Mouse (Mus musculus) heart, postnatal 0 days (tissue): Measurements from ENCODE around the gene Ndufa11. TPM values are rescaled to one million over a fixed set of nuclear protein-coding genes. Genes with fewer than 3 reads are reported as not detected.

Experiments used
- ATAC-seq: fragments of 200-750 bp; cut with Nextera tagmentation; 2 replicates; pipeline ENCODE4 v1.8.0; 2017; ENCODE audit warnings: low read depth, moderate number of reproducible peaks, moderate library complexity; ENCODE audit not compliant: insufficient read depth
- DNase-seq: peaks from one replicate; pipeline ENCODE4 v3.0.0-alpha.2; 2016; ENCODE audit warnings: low spot score
- H3K27ac ChIP-seq: fragments of 300-500 bp; sonication (generic); 2 replicates; pipeline ENCODE4 v1.5.1; 2014; ENCODE audit warnings: low read depth, mild to moderate bottlenecking
- H3K27me3 ChIP-seq: fragments of 300-500 bp; sonication (generic); 2 replicates; pipeline ENCODE4 v1.6.1; 2014; ENCODE audit warnings: low read length, mixed read lengths; ENCODE audit not compliant: control insufficient read depth, insufficient read depth
- H3K36me3 ChIP-seq: fragments of 300-500 bp; sonication (generic); replicated peaks from 2 replicates; pipeline ENCODE4 v1.6.1; 2014; ENCODE audit warnings: low read length, mixed read lengths; ENCODE audit not compliant: control insufficient read depth, insufficient read depth
- H3K4me1 ChIP-seq: fragments of 300-500 bp; sonication (generic); 2 replicates; pipeline ENCODE4 v1.6.1; 2014; ENCODE audit warnings: antibody characterized with exemption; ENCODE audit not compliant: control insufficient read depth, insufficient read depth
- H3K4me2 ChIP-seq: fragments of 300-500 bp; sonication (generic); 2 replicates; pipeline ENCODE4 v1.6.1; 2014; ENCODE audit warnings: low read depth, mild to moderate bottlenecking, low read length, moderate library complexity
- H3K4me3 ChIP-seq: fragments of 300-500 bp; sonication (generic); 2 replicates; pipeline ENCODE4 v1.5.1; 2014; ENCODE audit warnings: low read depth, low read length
- H3K9ac ChIP-seq: fragments of 300-500 bp; sonication (generic); replicated peaks from 2 replicates; pipeline ENCODE4 v1.6.1; 2014; ENCODE audit warnings: low read depth, low read length, mixed read lengths
- H3K9me3 ChIP-seq: fragments of 300-500 bp; sonication (generic); replicated peaks from 2 replicates; pipeline ENCODE4 v1.6.1; 2016; ENCODE audit warnings: low read length; ENCODE audit not compliant: control insufficient read depth
- CTCF ChIP-seq: IDR thresholded peaks from 2 replicates; pipeline ENCODE4 v1.5.1; 2016; ENCODE audit warnings: antibody characterized with exemption, control low read depth, low read depth
- EP300 ChIP-seq: IDR thresholded peaks from 2 replicates; pipeline ENCODE4 v1.6.1; 2016; ENCODE audit warnings: antibody characterized with exemption, low read depth
- WGBS: fragments of 180-500 bp; shearing (Covaris S2); extraction: QIAGEN DNeasy Blood & Tissue Kit; methylation state at CpG from one replicate; pipeline ENCODE4 v1.1.7; 2014; 5-methylcytosine and 5-hydroxymethylcytosine counted together
- polyA plus RNA-seq: library from polyadenylated mRNA; unstranded; fragments of >200 nt; fragmentation: Nextera tagmentation; extraction: Ambion mirVana; gene quantifications from 2 replicates; pipeline ENCODE4 v1.2.1, GENCODE M21; 2015
- total RNA-seq: library from RNA; depleted of rRNA; stranded (reverse); fragments of >200 nt; gene quantifications from 2 replicates; pipeline ENCODE4 v1.2.3, GENCODE M21; 2014; ENCODE audit warnings: low replicate concordance; rRNA removed

Gene Ndufa11
- total and polyA plus RNA-seq, 2 experiments from 2014 or later = 892 to 1,914 TPM

GRCm38 (mm10) chr17:56765431-56765830 lies 47.9 kb downstream of the Ndufa11 start:
- H3K36me3 ChIP-seq = peaks cover 36% of the 10 kb centered on the region
- ATAC-seq (no peak), DNase-seq (no peak)
- H3K9ac ChIP-seq = 0 out of 2 replicates have a peak overlapping the region, but pooled peaks have one; percentile 24
- whole genome bisulfite sequencing = 47% methylated on average over 12 of the region's 12 CpGs
- H3K4me2 ChIP-seq = peak overlapping the region; percentile 70
- H3K9me3 ChIP-seq = no peaks in the 10 kb centered on the region
- peak overlapping the region; percentile 87 for H3K27ac ChIP-seq
- H3K4me3 ChIP-seq = peak overlapping the region; percentile 59
- H3K27me3 ChIP-seq = no peaks in the 10 kb centered on the region
- TF ChIP-seq CTCF (no peak), EP300 (no peak)
- H3K4me1 ChIP-seq = peaks cover 27% of the 10 kb centered on the region

- 94% methylated on average over 27 of the region's 27 CpGs for WGBS
These were observed 49.3 kb downstream of the Ndufa11 start for GRCm38 (mm10) chr17:56766631-56767405.

GRCm38 (mm10) chr17:56767531-56768135 lies 50.1 kb downstream of the Ndufa11 start:
- no peak for TF ChIP-seq EP300
- TF ChIP-seq CTCF = no peak
- DNase-seq (no peak), ATAC-seq (no peak)
- Histone ChIP-seq H3K36me3 (peaks cover 36% of the 10 kb centered on the region), H3K4me3 (no peak overlapping the region), H3K9ac (no peak overlapping the region), H3K4me1 (peaks cover 16% of the 10 kb centered on the region), H3K27ac (no peak overlapping the region), H3K4me2 (no peak overlapping the region), H3K9me3 (no peaks in the 10 kb centered on the region), H3K27me3 (no peaks in the 10 kb centered on the region)
- whole genome bisulfite sequencing = 91% methylated on average over 29 of the region's 29 CpGs

More at GRCm38 (mm10) chr17:56766631-56767405, 49.3 kb downstream of the Ndufa11 start:
- Histone ChIP-seq H3K4me2 (no peak overlapping the region), H3K4me3 (no peak overlapping the region), H3K9ac (no peak overlapping the region), H3K36me3 (peaks cover 36% of the 10 kb centered on the region), H3K27ac (no peak overlapping the region), H3K4me1 (peaks cover 23% of the 10 kb centered on the region), H3K27me3 (no peaks in the 10 kb centered on the region), H3K9me3 (no peaks in the 10 kb centered on the region)
- ATAC-seq (no peak), DNase-seq (no peak)
- no peak for TF ChIP-seq CTCF
- no peak for TF ChIP-seq EP300

GRCm38 (mm10) chr17:56768941-56769340 lies 51.4 kb downstream of the Ndufa11 start:
- Histone ChIP-seq H3K36me3 (peaks cover 36% of the 10 kb centered on the region), H3K9me3 (no peaks in the 10 kb centered on the region), H3K9ac (no peak overlapping the region), H3K27me3 (no peaks in the 10 kb centered on the region), H3K4me1 (peaks cover 7% of the 10 kb centered on the region; the same call in 1 of the 2 replicates), H3K4me3 (no peak overlapping the region), H3K27ac (no peak overlapping the region), H3K4me2 (no peak overlapping the region)
- ATAC-seq (no peak), DNase-seq (no peak)
- TF ChIP-seq CTCF (no peak), EP300 (no peak)
- WGBS = 88% methylated on average over 11 of the region's 11 CpGs

- Histone ChIP-seq H3K4me1 (peaks cover 5% of the 10 kb centered on the region; the same call in 1 of the 2 replicates), H3K27ac (no peak within 1 kb of the TSS), H3K4me3 (no peak within 1 kb of the TSS), H3K36me3 (peaks cover 36% of the 10 kb centered on the region), H3K27me3 (no peaks in the 10 kb centered on the region), H3K4me2 (no peak within 1 kb of the TSS), H3K9ac (no peak within 1 kb of the TSS), H3K9me3 (no peaks in the 10 kb centered on the region)
- 85% methylated on average over 5 of the region's 5 CpGs for WGBS
- DNase-seq = no peak
- no peak for ATAC-seq
- TF ChIP-seq EP300 = no peak
- TF ChIP-seq CTCF = no peak
These were observed 52.4 kb downstream of the Ndufa11 start, which contains the start of gene Prr22 for GRCm38 (mm10) chr17:56769950-56770349. Gene Prr22, plus strand, starts transcription at chr17:56770250.

Other genes starting within 250 kb of the Ndufa11 start
- 136 and 138 TPM in 2 replicates for gene Ptprs, start 241.3 kb upstream of the Ndufa11 start, total RNA-seq
- gene Ptprs, start 241.3 kb upstream of the Ndufa11 start, polyA plus RNA-seq = 15.7 and 15.9 TPM in 2 replicates
- gene Znrf4, start 205.3 kb upstream of the Ndufa11 start, total RNA-seq = not detected in 2 replicates
- not detected in 2 replicates for gene Znrf4, start 205.3 kb upstream of the Ndufa11 start, polyA plus RNA-seq
- not detected in 2 replicates for gene Gm20219, start 163.4 kb upstream of the Ndufa11 start, total RNA-seq
- gene Gm20219, start 163.4 kb upstream of the Ndufa11 start, polyA plus RNA-seq = 0.08 and 0.30 TPM in 2 replicates
- 16.4 and 63.4 TPM in 2 replicates for gene Safb2, start 133.2 kb upstream of the Ndufa11 start, total RNA-seq
- gene Safb2, start 133.2 kb upstream of the Ndufa11 start, polyA plus RNA-seq = 22.9 and 24.9 TPM in 2 replicates
- 15.4 and 39.8 TPM in 2 replicates for gene Safb, start 132.9 kb upstream of the Ndufa11 start, total RNA-seq
- gene Safb, start 132.9 kb upstream of the Ndufa11 start, polyA plus RNA-seq = 52.9 and 55.5 TPM in 2 replicates
- 199 and 207 TPM in 2 replicates for gene 2410015M20Rik, start 108.0 kb upstream of the Ndufa11 start, total RNA-seq
- gene 2410015M20Rik, start 108.0 kb upstream of the Ndufa11 start, polyA plus RNA-seq = 527 and 554 TPM in 2 replicates
- gene Rpl36, start 104.4 kb upstream of the Ndufa11 start, total RNA-seq = 1,192 and 2,008 TPM in 2 replicates
- 1,600 and 1,704 TPM in 2 replicates for gene Rpl36, start 104.4 kb upstream of the Ndufa11 start, polyA plus RNA-seq
- gene Lonp1, start 90.9 kb upstream of the Ndufa11 start, total RNA-seq = 109 and 115 TPM in 2 replicates
- gene Lonp1, start 90.9 kb upstream of the Ndufa11 start, polyA plus RNA-seq = 43.6 and 46.4 TPM in 2 replicates
- not detected in 2 replicates for gene Catsperd, start 89.6 kb upstream of the Ndufa11 start, total RNA-seq
- 0.20 and 0.23 TPM in 2 replicates for gene Catsperd, start 89.6 kb upstream of the Ndufa11 start, polyA plus RNA-seq
- 60.9 and 64.7 TPM in 2 replicates for gene Ranbp3, start 44.5 kb upstream of the Ndufa11 start, total RNA-seq
- gene Ranbp3, start 44.5 kb upstream of the Ndufa11 start, polyA plus RNA-seq = 38.8 and 40.6 TPM in 2 replicates
- gene Vmac, start 255 bp downstream of the Ndufa11 start, total RNA-seq = 15.1 and 16.3 TPM in 2 replicates
- gene Vmac, start 255 bp downstream of the Ndufa11 start, polyA plus RNA-seq = 10.7 and 11.0 TPM in 2 replicates
- gene Nrtn, start 39.8 kb downstream of the Ndufa11 start, total RNA-seq = 83.1 and 104 TPM in 2 replicates
- gene Nrtn, start 39.8 kb downstream of the Ndufa11 start, polyA plus RNA-seq = 33.9 and 35.5 TPM in 2 replicates
- 25.8 and 28.9 TPM in 2 replicates for gene Dus3l, start 47.0 kb downstream of the Ndufa11 start, total RNA-seq
- 21.1 and 23.0 TPM in 2 replicates for gene Dus3l, start 47.0 kb downstream of the Ndufa11 start, polyA plus RNA-seq
- 0.62 TPM in 1 of 2 replicates, not detected in the other for gene Prr22, start 52.5 kb downstream of the Ndufa11 start, total RNA-seq
- 0.49 and 0.67 TPM in 2 replicates for gene Prr22, start 52.5 kb downstream of the Ndufa11 start, polyA plus RNA-seq
- 7.0 and 17.9 TPM in 2 replicates for gene Rfx2, start 113.2 kb downstream of the Ndufa11 start, total RNA-seq
- 2.6 and 3.5 TPM in 2 replicates for gene Rfx2, start 113.2 kb downstream of the Ndufa11 start, polyA plus RNA-seq
- gene Acsbg2, start 156.7 kb downstream of the Ndufa11 start, total RNA-seq = not detected in 2 replicates
- 0.04 TPM in 1 of 2 replicates, not detected in the other for gene Acsbg2, start 156.7 kb downstream of the Ndufa11 start, polyA plus RNA-seq
- gene 1700061G19Rik, start 157.7 kb downstream of the Ndufa11 start, total RNA-seq = not detected in 2 replicates
- gene 1700061G19Rik, start 157.7 kb downstream of the Ndufa11 start, polyA plus RNA-seq = 0.36 TPM in 2 replicates
- 29.8 and 48.5 TPM in 2 replicates for gene Mllt1, start 217.6 kb downstream of the Ndufa11 start, total RNA-seq
- gene Mllt1, start 217.6 kb downstream of the Ndufa11 start, polyA plus RNA-seq = 14.4 and 15.3 TPM in 2 replicates